In the genomic region with DNA sequence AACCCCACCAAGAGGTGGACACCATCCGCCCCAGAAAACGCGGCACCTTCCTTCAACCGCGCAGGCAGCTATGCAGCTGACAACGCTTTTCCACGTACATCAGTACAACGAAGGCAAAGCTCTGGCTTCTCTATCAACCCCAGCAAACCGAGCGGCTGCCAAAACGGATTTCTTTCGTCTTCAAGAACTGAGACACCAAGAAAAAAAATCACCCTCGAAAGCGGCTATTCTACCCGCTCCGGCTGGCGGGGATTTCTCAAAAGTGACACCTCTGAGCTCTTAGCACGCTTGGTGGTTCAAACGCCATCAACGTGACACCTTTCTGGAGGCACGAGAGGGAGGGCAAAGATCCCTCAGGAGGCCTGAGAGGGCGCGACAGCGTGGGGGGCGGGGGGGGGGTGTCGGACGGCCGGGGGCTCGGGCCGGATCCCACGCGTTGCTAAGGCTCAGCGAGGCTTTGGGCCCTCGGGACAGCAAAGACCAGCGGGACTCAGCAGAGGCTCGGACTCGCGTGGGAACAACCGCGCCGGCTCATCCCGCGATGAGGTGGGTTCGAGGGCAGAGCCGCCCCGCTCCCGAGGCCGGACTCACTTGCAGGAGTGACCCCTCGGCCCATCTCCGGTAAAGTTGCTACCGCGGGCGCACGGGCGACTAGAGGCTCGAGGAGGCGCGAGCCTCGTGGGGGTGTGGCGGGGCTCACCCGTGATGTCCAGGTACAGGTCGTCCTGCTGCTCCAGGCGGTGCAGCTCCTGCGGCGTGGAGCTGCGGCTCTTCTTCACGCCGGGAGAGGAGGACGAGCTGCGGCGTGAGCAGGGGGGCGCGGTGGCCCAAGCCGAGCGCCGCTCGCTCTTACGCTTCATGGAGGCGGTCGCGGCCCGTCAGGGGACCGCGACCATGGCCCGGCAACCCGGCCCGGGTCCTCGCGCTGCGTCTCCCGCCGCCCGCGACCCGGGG, we compare ENCODE assay signal across 8 mouse cellular contexts. TPM values are rescaled to one million over a fixed set of nuclear protein-coding genes. Genes with fewer than 3 reads are reported as not detected.
DNase-seq lines count a peak whose midpoint lies in the region; ATAC-seq and TF ChIP-seq lines count a peak whose summit lies in the region.

No protein-coding gene starts in this region.

- H3K4me2 ChIP-seq in forebrain, embryonic 13.5 days: peak overlapping the region; percentile 98
- H3K4me2 ChIP-seq in intestine, embryonic 14.5 days (ENCODE audit: low read length): peak overlapping the region; percentile 100
- peak overlapping the region; percentile 99 for H3K4me2 ChIP-seq in liver, postnatal 0 days (ENCODE audit: low read depth, low read length)

- TF ChIP-seq EP300 in liver, postnatal 0 days (IDR thresholded peaks at IDR 0.05; ENCODE audit: low read depth): no peak

- no peaks in the 10 kb centered on the region for H3K36me3 ChIP-seq in forebrain, embryonic 13.5 days (ENCODE audit: poor library complexity, severe bottlenecking)
- no peaks in the 10 kb centered on the region for H3K36me3 ChIP-seq in intestine, embryonic 14.5 days (ENCODE audit: control insufficient read depth, insufficient read depth, low read length)
- H3K36me3 ChIP-seq in liver, postnatal 0 days (replicated peaks; ENCODE audit: insufficient read depth, low read length): no peaks in the 10 kb centered on the region

- H3K4me1 ChIP-seq in forebrain, embryonic 13.5 days: peaks cover 16% of the 10 kb centered on the region
- H3K4me1 ChIP-seq in intestine, embryonic 14.5 days (replicated peaks; ENCODE audit: control insufficient read depth, insufficient read depth, low read length): peaks cover 5% of the 10 kb centered on the region; the same call in 1 of the 2 replicates
- peaks cover 21% of the 10 kb centered on the region for H3K4me1 ChIP-seq in liver, postnatal 0 days (ENCODE audit: insufficient read depth)

- no peaks in the 10 kb centered on the region for H3K9me3 ChIP-seq in forebrain, embryonic 13.5 days (replicated peaks)
- H3K9me3 ChIP-seq in intestine, embryonic 14.5 days (ENCODE audit: control insufficient read depth, low read length): no peaks in the 10 kb centered on the region
- no peaks in the 10 kb centered on the region for H3K9me3 ChIP-seq in liver, postnatal 0 days (ENCODE audit: low read length)

- TF ChIP-seq CTCF in liver, postnatal 0 days (IDR thresholded peaks at IDR 0.05; ENCODE audit: low read depth): no peak

- peak; percentile 25 for DNase-seq in right cerebral cortex, adult 18-20 months
- DNase-seq in right cerebral cortex, postnatal 36 days (ENCODE audit: low spot score in 2 of 2): no peak
- peak; percentile 35 for DNase-seq in adrenal gland, postnatal 25 days
- peak; percentile 84 for DNase-seq in intestine, embryonic 14.5 days (ENCODE audit: low spot score)
- DNase-seq in liver, postnatal 0 days: peak; percentile 31
- peak; percentile 49 for DNase-seq in retina, embryonic 14.5 days (ENCODE audit: low spot score)
- no peak for DNase-seq in Muller cell, postnatal 12 days (ENCODE audit: inconsistent ontology term)

- peaks cover 27% of the 10 kb centered on the region for H3K27me3 ChIP-seq in forebrain, embryonic 13.5 days
- H3K27me3 ChIP-seq in intestine, embryonic 14.5 days (replicated peaks; ENCODE audit: control insufficient read depth, insufficient read depth, low read length): no peaks in the 10 kb centered on the region; the same call in 1 of the 2 replicates
- peaks cover 23% of the 10 kb centered on the region for H3K27me3 ChIP-seq in liver, postnatal 0 days (ENCODE audit: insufficient read depth, low read length)

- WGBS in forebrain, embryonic 13.5 days: under 1% methylated on average over 81 of the region's 95 CpGs
- under 1% methylated on average over 90 of the region's 95 CpGs for WGBS in intestine, embryonic 14.5 days
- 1% methylated on average over 76 of the region's 95 CpGs for WGBS in liver, postnatal 0 days (ENCODE audit: insufficient replicate concordance)

- ATAC-seq in forebrain, embryonic 13.5 days: peak; percentile 76
- ATAC-seq in intestine, embryonic 14.5 days (replicated peaks; ENCODE audit: low FRiP score, low TSS enrichment, low read depth): peak; percentile 71
- ATAC-seq in liver, postnatal 0 days: peak; percentile 62

- peak overlapping the region; percentile 77 for H3K9ac ChIP-seq in forebrain, embryonic 13.5 days
- H3K9ac ChIP-seq in intestine, embryonic 14.5 days (ENCODE audit: low read length): peak overlapping the region; percentile 56
- H3K9ac ChIP-seq in liver, postnatal 0 days (replicated peaks): peak overlapping the region; percentile 46

- peak overlapping the region; percentile 81 for H3K4me3 ChIP-seq in forebrain, embryonic 13.5 days
- H3K4me3 ChIP-seq in intestine, embryonic 14.5 days (ENCODE audit: low read depth, low read length): peak overlapping the region; percentile 80
- H3K4me3 ChIP-seq in liver, postnatal 0 days (ENCODE audit: low read depth, low read length): peak overlapping the region; percentile 65

- H3K27ac ChIP-seq in forebrain, embryonic 13.5 days: no peak overlapping the region
- no peak overlapping the region for H3K27ac ChIP-seq in intestine, embryonic 14.5 days (ENCODE audit: low read depth)
- no peak overlapping the region for H3K27ac ChIP-seq in liver, postnatal 0 days (ENCODE audit: low read depth)

RNA-seq across cellular contexts. Expression of a gene that starts 0.9 kb away (rescaled TPM):
- 9.7 and 10.2 TPM in 2 replicates for total RNA-seq in adrenal gland, postnatal 25 days (2021)
- polyA plus RNA-seq in forebrain, embryonic 13.5 days (2015; fragmentation: Nextera tagmentation; extraction: Ambion mirVana): 3.8 and 5.5 TPM in 2 replicates
- 16.6 and 19.2 TPM in 2 replicates for polyA plus RNA-seq in intestine, embryonic 14.5 days (2014; fragmentation: Nextera tagmentation; extraction: Ambion mirVana)
- 4.5 and 5.3 TPM in 2 replicates for polyA plus RNA-seq in liver, postnatal 0 days (2015; fragmentation: Nextera tagmentation; extraction: Ambion mirVana)

RNA-seq across cellular contexts. Expression of a gene that starts 38.3 kb away (rescaled TPM):
- total RNA-seq in adrenal gland, postnatal 25 days (2021): 47.8 and 54.8 TPM in 2 replicates
- polyA plus RNA-seq in forebrain, embryonic 13.5 days (2015; fragmentation: Nextera tagmentation; extraction: Ambion mirVana): 10.1 and 12.3 TPM in 2 replicates
- 42.9 and 47.3 TPM in 2 replicates for polyA plus RNA-seq in intestine, embryonic 14.5 days (2014; fragmentation: Nextera tagmentation; extraction: Ambion mirVana)
- 37.8 and 39.3 TPM in 2 replicates for polyA plus RNA-seq in liver, postnatal 0 days (2015; fragmentation: Nextera tagmentation; extraction: Ambion mirVana)

Comparison
In these comparisons a context has a peak if more than half of its experiments do, and no peak if none do; other contexts are left out.
1. DNase-seq: peak in right cerebral cortex, adult 18-20 months (single experiment), adrenal gland, postnatal 25 days (single experiment), intestine, embryonic 14.5 days (single experiment), liver, postnatal 0 days (single experiment) and retina, embryonic 14.5 days (single experiment); none in right cerebral cortex, postnatal 36 days (0 of 2) and Muller cell, postnatal 12 days (single experiment).
2. Peak in every context shown above with its lines, with median percentiles within 50 percentile points of each other: ATAC-seq, H3K4me2 ChIP-seq, H3K4me3 ChIP-seq and H3K9ac ChIP-seq.